Mouse (Mus musculus) embryo, embryonic 10.5 days (tissue): ENCODE results near the gene Sgsm3.

Experiments
- DNase-seq: peaks from one replicate; pipeline ENCODE4 v3.0.0-alpha.2; 2015; ENCODE audit warnings: low spot score

The Sgsm3 gene

DNA sequence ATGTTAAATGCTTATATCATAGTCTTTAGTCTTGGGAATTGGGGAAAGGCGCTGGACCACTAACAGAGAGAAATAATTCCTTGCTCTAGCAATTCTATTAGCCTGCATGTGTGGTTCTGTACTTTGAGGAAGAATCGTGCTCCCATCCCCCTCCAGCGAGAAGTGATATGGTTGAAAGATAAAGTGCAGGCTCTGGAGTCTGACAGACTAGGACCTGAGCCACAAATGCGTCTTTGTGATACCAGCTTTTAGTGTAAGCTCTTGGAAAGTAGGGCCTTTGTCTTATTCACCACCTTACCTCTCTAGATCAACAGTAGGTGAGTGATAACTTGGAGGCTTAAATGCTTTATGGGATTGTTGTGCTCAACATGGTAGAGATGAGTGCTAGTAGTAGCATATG is 3.6 kb downstream of the Sgsm3 start:
- no peak for DNase-seq

DNA sequence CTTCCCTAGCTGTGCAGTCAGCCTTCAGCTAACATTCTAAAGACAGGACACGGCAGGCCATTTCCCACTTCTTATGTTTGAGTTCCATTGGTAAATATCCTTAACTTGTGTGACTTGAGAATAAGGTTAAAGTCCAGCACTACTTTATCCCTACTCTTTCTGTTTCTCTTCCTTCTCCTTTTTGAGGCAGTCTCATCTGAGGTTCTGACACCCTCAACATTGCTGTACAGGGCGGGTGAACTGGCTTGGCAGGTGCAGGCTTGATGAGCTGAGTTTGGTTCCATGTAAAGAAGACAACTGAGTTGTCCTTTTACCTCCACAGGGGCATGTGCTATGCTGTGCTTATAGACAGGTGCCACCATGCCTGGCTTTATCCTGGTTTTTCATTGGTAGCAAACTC is 5.7 kb downstream of the Sgsm3 start:
- no peak for DNase-seq

DNA sequence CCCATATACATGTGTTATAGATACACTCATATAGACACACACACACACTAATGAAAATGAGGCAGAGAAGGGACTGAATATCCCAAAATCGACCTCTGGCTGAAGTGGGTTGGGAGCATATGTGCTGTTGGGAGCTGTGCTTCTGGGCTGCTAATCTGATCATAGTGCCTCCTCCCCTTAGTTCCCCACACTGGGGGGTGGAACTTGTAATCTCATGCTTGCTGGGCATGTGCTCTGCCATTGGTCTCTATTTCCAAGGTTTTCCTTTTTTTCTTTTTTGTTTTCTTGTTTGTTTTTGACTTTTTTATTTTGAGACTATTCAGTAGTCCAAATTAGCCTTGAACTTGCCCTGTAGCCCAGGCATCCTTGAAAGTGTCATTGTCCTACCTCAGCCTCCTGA is 10.8 kb downstream of the Sgsm3 start:
- DNase-seq, result no peak

DNA sequence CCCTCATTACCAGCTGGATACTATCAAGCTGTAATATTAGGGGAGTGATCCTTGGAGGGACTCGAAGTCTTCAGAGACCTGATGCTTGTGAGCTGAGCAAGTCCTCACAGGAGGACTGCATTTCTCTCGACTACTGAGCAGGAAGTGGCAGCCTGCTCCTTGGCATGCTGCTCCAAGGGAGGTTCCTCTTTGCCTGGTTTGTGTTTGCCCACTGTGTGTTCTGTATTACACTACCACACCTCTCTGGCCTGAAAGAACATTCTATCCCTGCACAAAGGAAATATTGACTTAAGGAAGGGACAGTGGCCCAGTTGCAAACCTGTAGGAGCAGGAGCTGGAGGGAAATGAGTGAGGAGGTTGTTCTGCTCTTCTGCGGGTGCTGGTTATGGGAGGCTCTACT is 12.1 kb downstream of the Sgsm3 start:
- DNase-seq, result no peak

DNA sequence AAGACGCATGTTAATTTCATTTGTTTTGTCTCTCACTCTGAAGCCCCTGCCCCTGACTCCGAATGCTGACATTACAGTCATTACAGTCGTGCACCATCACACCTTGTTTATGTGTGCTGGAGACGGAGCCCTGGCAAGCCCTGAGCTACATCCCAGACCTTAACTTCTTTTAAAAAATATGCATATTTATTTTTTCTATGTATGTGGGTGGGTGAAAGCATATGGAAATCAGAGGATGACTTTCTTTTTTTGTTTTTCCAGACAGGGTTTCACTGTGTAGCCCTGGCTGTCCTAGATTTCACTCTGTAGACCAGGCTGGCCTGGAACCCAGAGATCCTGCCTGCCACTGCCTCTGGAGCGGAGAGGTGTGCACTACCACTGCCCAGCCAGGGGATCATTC is 17.4 kb downstream of the Sgsm3 start:
- DNase-seq, result no peak

DNA sequence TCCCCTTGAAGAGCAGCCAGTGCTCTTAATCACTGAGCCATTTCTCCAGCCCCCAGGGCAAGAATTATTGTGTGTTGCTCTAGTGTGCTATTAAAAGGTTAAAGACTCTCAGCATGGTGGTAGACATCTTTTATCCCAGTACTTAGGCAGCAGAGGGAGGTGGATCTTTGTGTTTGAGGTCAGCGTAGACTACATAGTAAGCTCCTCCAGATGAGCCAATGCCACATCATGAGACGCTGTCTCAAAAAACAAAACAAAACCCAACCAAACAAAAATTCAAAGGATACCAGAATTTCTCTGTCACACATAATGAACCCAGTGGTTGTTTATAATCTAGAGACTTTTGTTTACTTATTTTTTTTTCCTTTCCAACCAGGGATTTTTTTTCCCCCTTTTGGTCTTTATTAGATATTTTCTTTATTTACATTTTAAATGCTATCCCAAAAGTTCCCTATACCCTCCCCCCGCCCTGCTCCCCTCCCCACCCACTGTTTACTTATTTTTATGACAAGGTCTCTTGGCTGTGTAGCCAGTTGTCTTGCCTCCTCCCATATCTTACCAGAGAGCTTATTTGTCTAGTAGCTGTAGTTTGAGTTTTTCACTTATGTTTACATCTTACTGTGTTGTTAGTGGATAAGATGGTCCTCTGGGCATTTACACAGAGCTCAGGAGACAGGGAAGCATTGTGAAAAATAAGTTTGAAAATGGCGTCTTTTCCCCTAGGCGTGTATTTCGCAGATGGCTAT is 18.7 kb downstream of the Sgsm3 start:
- no peak for DNase-seq

DNA sequence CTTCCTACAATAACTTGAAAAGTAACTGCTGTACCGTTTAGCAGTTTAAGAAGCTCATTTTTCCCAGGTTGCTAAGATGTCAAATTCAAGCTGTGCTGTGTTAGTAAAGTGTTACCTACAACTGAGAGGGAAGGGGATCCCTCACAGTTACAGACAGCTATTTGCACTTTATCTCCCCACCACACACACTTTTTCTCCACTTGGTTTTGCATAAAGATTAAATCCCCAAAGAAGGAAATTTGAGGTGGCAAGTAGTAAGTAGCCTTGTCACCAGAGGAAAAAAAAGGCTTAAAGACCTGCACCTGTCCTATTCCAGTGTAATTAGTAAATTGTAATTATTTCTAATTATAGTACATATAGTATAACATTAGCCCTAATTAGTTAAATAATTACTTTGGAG is 19.5 kb downstream of the Sgsm3 start:
- no peak for DNase-seq

DNA sequence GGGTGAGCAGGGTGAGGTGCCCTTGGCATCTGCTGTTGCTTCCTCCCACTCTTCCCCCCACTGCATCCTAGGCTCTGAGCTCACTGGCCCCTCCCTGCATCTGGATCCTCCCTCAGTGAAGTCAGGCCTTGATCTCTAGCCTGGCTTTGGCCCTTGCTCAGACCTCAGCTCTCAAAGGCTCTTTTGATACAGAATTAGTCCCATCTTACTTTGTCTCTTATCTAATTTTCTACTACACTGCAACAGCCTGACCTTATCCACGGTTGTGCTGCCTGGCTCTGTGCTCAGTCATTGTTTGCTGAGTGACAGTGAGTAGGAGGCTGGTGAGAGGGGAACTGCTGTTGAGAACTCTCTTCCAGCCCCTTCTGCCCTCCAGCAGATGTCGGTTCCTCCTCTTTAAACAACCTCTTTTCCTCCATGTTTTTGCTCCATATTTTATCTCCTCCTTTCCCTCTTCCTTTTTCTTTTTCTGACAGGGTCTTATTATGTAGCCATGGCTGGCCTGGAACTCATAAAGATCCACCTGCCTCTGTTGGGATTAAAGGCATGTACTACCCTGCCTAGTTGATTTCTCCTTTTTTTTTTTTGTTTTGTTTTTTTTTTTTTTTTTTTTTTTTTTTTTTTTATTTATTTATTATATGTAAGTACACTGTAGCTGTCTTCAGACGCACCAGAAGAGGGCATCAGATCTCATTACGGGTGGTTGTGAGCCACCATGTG is 23.0 kb downstream of the Sgsm3 start:
- peak; percentile 6 for DNase-seq

DNA sequence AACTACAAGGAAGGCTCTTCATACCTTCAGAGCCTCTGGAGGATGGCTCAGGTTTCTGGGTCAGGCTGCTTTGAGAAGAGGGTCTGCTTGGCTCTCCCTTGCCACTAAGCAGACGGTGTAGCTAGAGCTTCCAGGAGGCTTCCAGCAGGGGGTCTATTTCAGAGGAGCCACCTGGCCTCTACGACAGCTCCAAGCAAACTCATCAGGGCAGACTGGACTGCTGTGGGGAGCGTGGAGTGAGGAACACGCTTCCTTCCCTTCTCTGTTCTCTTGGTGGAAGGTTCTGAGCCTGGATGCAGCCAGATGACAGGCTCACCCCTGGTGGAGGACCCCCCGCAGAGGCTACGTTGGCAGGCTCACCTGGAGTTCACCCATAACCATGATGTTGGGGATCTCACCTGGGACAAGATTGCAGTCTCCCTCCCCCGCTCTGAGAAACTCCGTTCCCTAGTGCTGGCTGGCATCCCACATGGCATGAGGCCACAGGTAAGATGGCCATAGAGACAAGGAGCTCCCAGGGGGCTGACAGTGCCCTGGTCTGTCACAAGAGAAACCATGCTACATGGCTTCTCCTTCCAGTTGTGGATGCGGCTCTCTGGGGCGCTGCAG is 28.7 kb downstream of the Sgsm3 start:
- DNase-seq, result no peak

DNA sequence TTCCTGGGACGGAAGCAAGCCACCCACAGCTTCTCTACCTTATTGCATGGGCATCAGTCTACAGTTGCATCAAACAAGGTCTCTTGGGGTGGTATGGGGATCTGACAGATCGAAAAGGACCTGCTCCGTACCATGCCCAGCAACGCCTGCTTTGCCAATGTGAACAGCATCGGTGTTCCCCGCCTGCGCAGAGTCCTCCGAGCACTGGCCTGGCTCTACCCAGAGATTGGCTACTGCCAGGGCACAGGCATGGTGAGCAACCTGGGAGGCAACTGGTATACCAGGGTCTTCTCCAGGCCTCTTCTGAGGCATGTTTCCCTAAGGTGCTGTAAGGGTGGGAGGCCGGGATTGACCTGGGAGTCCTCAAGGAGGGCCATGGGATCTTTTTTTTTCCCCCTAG is 29.8 kb downstream of the Sgsm3 start:
- DNase-seq, result no peak

DNA sequence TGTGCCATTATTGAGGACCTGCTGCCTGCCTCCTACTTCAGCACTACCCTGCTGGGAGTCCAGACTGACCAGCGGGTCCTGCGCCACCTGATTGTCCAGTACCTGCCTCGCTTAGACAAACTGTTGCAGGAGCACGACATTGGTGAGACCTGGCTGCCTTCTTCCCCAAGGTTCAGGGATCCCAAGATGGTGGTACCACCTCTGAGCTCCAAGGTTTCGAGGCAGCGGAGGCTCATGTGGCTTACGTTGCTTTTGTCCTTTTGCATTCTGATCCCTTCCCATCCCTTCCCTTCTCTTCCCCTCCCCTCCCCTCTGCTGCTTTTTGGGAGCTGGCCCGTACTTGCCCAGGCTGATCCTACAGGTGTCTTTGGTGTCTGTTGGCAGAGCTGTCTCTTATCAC is 30.3 kb downstream of the Sgsm3 start:
- no peak for DNase-seq

DNA sequence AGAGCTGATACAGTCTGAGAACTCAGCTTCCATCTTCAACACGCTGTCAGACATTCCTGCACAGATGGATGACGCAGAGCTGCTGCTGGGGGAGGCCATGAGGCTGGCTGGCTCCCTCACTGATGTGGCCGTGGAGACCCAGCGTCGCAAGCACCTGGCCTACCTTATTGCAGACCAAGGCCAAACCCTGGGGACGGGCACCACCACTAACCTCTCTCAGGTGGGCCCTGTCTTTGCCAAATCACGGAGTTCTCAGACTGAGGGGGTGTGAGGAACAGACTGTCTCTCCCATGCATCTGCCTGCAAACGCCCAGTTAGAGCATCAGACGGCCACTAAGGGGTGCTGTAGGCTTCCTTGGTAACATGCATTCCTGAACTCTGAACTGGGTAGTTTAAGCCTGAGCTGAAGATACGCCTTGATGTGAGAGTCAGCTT is 31.1 kb downstream of the Sgsm3 start:
- peak; percentile 61 for DNase-seq

DNA sequence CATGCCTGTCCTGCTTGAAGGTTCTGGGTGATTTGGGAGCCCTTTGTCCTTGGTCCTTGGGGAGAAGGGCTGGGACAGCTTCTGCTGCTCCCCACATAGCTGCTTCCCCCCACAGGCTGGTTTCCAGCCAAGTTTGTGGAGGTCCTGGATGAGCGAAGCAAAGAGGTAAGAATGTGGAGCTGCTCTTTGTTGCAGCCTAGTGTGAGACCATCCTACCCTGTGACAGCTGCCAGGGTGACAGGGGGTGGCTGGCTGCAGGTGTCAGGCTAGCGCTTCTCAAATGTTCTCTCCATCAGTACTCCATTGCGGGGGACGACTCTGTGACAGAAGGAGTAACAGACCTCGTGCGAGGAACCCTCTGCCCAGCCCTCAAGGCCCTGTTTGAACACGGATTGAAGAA is 32.5 kb downstream of the Sgsm3 start:
- DNase-seq, result no peak

DNA sequence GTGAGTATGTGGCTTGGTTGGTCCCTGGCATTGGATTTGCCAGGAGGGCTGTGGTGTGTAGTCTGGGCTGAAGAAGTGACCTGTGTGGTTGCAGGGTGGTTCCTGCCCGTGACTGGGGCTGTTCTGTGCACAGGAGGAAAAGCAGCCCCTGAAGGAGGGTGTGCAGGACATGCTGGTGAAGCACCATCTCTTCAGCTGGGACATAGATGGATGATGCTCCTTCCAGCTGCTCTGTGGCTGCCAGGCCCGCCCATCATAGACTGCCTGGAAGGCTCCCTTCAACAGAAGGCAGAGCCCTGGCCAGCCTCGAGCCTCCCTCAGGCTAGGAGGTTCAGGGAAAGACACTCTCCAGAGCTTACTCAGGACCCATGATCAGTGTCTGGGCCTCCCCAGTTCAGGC is 34.0 kb downstream of the Sgsm3 start:
- DNase-seq, result no peak

DNA sequence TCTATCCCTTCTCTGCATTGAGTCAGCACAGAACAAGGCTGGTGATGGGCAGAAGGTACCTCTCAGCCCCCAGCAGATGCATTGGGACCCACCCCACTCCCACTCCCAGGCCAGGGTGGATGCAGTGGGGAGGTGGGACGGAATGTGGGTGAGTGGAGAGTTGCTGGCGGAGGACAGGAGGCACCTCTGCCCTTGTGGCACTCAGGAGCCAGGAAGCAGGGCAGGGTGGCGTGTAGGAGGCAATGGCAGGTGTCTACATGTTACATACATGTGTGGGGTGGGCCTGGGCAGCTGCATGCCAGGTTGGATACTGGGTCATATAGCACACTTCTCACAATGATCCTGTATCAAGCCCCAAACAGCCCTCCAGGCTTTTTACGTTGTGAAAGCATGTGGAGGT is 34.8 kb downstream of the Sgsm3 start:
- no peak for DNase-seq

DNA sequence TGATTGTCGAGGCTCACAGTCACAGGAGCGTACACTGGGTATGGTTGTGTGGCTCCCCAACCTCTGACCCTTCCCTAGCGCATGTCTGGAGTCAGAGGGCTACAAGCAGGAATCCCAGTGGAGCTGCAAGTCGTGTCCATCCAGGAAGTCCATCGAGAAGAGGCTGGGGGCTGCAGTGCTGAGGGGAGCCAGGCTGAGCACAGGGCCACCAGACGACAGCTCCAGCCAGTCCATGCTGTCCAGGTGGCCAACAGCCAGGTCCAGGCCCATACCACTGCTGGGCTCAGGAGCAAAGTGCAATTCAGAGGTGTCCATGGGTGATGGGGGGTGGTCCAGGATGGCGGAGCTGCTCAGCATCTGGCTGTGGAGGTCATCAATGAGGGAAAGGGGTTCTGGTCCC is 35.6 kb downstream of the Sgsm3 start:
- DNase-seq, result no peak

DNA sequence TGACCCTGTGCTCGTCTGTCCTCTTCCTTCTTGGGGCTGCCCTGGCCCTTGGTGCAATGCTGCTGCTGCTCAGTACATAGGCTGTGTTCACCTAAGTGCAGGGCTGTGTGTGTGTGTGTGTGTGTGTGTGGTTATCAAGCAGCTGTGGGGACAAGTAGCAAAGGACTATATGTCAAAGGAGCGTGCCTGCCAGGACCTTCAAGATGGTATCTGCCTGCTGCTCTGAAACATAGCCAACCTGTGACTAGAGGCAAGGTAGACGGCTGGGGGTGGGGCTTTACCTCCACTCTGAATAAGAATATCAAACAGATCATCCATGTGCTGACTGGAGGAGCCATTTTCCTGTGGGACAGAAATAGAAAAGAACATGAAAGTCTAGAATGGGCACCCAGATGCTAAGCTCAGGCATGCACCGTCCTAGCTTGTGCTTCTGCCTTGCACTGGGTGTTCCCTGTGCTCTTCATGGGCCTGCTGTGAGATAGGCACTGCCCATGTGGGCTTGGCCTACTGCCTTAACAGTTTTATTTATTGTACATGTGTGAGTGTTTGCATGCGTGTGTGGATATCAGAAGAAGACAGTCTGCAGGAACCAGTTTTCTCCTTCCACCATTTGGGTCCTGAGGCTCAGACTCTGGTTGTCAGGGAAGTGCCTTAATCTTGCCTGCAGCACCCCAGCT is 37.6 kb downstream of the Sgsm3 start:
- no peak for DNase-seq

DNA sequence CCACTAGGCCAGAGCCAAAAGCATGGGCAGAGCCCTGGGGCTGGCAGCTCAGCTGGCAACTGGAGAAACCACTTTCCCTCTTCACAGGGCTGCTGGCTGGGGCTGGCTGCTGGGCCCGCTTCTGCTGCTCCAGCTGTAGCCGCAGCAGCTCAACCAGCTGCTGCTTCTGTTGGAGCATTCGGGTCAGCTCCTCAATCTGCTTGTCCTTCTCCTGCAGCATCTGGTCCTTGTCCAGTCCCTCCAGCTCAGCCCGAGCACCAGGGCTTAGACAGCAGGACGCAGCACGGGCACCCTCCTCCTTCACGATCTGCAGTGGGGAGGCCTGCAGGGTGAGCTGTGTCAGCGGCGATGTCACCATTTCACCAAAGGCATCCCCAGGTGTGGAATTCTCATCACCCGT is 38.9 kb downstream of the Sgsm3 start:
- DNase-seq, result no peak

DNA sequence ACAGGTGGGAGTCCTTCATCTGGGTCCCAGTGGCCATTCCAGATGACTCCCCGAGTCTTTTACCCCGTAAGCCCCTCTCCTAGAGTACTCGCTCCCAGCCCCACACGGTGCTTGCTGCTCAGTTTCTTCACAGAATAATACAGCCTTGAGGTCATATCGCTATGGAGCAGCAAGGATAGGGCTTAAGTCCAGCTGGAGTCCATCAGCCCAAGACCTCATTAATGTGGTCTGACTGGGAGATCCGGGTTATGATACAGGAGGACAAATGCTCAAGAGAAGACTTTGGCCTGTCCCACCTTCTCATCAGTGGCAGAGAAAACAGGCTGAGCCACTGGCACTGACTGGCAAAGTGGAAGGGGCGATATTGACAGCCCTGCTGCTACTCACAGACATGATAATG is 39.7 kb downstream of the Sgsm3 start:
- DNase-seq, result no peak

DNA sequence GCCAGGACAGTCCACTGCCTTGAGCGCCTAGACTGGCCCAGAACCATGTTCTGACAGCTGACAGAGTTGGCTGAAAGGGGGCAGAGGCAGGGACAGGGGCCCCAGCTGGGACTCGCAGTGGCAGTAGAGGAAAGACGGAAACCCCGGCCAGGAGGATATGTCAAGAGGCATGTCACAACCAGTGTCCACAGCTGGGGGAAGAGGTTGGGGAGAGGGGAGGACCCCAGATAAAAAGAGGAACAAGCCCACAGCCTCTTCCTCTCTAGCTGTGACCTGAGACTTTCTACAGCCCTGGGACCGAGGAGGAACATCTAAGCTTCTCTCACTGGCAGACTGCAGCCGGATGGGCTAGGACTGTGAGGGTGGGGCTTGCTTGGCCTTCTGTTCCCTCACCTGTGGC is 43.8 kb downstream of the Sgsm3 start:
- DNase-seq, result no peak

DNA sequence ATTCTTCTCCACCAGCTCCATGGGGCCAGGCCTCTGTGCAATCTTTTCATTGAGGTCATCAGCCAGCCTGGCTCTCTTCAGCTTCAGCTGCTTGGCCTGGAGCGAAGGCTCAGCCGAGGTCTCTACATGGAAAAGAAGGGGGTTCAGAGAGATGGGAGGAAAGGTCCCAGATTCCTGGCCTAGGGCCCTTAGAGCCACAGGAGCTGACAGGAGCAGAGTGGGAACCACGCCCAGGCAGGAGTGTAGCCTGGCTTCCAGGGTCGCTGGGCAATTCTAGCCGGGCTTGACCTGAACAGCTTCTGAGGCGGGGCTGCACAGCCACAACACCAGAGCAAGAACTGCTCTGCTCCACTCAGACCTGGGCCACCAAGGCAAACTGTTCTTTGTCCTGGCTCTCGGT is 44.9 kb downstream of the Sgsm3 start:
- DNase-seq, result no peak

DNA sequence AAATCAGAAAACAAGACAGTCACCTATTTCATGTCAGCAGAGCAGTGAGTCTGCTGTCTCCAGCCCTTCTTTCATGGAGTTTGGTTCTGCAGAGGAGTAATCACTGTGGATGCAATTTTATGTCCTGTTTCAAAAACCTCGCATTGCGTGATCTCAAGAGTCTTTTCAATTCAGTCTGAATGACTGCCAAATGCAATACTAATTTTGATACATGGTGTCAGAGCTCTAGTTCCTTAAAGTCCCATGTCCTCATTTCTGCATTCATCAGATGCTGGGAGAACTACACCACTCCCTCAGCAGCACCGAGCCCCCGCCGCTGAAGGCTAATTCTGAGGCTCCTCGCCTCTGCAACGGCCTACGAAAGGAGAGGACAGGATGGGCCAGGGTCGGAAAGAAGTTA is 46.3 kb downstream of the Sgsm3 start:
- no peak for DNase-seq

DNA sequence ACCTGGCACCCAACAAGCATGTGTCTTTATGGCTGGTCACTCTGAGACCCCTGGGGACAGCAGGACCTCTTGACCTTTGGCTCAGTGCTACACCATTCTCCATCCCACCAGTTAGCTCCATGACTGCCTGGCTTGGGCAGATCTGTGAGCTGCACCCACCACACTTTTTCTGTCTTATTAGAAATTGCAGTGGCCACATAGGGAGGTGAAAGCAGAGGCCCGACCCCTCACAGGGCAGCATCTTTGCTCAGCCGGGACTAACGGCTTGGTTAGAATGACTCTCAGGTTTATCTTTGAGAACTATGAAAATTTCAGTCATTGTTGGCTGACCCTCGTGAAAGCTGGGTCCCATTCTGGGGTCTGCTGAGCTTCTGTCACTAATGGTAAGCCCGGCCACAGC is 49.3 kb downstream of the Sgsm3 start:
- no peak for DNase-seq
